Mouse (Mus musculus): Measurements from ENCODE around the gene Ano10.
A peak's percentile ranks its signal among the peaks of the same experiment; 100 is the strongest.

The Ano10 gene

DNA sequence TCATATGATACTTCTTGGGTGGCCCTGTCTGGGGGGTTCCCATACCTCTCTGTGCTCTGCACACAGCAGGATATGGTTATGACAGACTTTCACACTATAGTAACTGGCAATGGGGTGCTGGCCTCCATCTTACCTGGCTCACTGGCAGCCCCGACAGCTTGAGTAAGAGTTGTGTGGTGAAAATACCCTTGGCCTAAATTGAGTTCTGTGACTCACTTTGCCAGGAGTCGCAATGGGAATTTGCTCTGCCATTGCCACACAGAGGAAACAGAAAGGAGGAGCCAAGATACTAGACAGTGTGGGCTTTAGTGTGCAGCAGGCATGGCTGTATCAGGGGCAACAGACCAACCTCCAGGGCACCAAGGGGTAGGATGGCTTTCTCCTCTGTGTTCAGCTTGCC is 4.0 kb downstream of the Ano10 start:
- no peak for DNase-seq (ENCODE audit: low spot score)

DNA sequence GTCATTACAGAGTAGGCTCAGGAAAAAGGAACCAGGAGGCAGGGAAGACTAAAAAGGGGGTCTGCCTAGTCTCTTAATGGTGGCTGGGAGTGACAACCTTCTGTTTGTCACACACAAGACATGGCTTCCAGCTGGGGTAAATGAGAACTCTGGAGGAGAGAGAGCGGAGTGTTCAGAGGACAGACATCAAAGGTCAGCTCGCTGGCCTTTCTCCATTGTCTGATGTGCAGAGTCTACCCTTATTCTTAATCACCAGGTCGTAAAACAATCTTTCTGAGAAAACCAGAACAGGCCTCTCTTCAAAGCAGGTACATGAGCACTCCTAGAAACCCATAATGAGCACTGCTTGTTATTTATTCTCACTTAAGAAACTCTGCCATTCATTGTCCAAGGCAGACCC is 5.8 kb downstream of the Ano10 start:
- DNase-seq (ENCODE audit: low spot score): no peak

DNA sequence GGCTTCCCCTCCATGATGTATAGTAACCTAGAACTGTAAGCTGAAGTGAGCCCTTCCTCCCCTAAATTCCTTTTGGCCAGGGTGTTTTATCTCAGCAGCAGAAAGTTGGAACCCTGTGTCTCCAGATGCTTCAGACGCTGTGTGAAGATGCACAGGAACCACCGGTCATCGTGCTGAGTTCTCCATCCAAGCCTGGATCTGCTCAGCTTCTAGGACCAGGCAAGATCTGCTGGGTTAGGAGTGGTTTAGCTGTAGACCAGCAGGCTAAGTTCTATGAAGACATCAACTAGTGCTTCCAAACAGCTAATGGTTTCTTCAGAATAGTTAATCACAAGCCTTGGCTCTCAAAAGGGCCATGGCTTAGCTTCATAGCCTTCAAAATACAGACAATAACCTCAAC is 6.7 kb downstream of the Ano10 start:
- DNase-seq (ENCODE audit: low spot score): no peak

DNA sequence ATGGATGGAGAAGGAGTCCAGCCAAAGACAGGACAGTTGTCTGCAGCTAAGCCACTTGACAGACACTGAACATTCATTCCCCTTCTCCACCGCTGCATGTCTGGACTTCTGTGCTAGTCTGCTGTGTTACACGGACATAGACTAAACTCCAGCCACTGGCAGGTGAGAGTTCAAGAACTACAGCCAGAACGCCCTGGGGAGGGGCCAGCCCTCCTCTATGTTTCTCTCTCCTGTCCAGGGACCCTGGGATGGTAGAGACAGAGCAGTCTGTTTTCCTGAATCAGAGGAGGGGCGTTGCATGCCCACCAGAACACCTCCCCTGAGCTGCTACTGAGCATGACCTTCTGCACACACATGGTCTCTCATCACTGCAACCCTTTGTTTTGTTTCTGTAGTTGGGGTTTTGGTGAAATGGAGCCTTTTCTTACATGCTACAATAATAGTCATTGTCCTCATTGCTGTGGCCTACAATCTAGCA is 8.4 kb downstream of the Ano10 start:
- peak; percentile 18 for DNase-seq (ENCODE audit: low spot score)

DNA sequence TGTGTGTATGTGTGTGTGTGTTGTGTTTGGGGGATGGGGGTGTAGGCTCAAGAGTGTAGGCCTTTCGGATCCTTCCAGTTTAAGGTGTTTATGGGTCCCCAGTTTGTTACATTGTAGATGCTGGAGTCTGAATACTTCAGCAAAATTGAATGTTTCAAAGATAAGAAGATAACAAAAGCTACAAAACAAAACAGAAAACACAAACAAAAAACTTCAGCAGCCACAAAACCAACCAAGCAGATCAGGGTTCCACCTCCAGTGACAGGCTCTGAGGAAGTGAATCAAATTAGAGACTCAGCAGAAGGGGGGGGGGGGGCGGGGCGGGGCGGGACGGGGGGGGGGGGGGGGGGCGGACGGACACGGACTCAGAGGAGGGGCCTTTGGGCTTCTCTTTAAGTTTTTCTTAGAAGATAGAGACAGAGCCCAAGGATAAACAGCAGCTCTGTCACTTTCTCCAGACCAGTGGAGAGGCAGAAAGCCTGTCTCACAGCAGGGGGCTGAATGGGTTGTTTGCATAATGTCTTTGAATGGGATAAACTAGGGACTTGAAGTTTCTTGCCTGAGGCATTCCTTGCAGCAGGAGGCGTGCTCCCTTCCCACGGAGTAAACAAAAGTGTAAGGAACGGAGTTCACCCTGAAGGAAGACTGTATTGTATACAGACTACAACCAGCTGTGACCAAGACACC is 8.9 kb downstream of the Ano10 start:
- peak; percentile 68 for DNase-seq (ENCODE audit: low spot score)

DNA sequence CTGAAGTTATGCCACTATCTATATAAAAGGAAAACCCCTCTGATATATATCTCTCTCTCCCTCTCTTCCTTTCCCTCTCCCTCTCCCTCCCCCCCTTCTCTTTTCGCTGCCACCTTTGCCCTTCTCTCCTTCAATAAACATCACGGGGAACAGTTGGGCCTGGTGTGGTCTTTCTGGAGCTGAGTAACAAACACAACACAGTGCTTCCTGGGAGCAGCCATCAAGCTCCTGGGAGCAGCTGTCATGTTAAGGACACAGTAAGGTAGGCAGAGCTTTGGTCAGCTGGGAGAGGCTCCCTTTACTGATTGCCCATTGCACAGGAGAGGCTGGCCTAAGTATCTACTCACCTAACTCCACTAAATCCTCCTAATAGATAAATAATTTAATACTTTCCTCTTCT is 9.5 kb downstream of the Ano10 start:
- no peak for DNase-seq (ENCODE audit: low spot score)

DNA sequence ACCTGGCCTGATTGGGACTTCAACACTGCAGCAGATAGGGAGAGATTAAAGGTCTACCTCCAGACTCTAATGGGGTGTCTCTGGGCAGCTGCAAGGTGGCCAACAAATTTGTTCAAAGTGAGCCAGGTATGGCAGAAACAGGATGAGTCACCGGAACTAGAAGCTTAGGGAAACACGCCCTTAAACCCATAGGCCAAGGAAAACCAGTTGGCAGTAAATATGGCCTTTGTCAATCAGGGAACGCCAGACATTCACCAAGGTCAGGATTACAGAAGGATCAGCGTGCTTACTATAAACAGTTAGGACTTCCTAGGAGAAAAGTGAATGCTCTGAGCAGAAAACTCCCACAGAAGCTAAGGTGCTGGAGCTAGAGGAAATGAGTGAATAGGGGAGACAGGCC is 13.2 kb downstream of the Ano10 start:
- no peak for DNase-seq (ENCODE audit: low spot score)

DNA sequence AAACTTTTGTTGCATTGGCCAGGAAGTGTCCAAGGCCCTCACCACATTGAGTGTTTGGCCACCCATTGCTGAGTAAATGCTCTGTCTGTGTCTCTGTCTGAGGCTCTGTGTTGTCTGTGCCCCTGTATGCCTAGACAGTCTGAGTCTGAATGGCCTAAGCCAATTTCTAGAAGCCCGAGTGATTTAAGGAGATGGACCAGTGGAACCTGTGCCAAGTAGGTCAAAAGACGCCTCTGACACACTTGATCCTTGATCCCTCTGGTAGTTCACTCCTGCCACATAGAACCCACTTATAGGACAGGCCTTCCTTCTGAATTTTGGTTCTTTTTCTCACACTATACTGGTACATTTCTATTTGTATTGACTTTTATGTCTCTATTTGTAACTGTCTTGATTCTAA is 17.6 kb downstream of the Ano10 start:
- no peak for DNase-seq (ENCODE audit: low spot score)

DNA sequence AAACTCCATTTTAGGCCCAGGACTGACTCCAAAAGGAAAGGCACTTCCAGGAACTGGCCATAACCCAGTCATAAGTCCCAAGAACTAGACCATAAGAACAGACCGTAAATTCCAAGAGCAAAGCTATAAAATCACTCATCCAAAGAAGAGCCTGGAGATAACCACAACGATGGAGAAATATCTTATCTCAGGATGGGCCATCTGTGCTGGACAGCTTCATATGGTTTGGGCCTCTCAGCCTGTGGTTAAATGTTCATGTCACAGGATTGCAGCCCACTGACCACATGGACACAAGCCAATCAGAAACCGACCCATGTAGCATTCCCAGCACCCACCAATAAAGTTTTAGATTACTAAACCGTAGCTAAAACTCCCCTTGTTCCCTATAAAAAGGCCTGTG is 18.1 kb downstream of the Ano10 start:
- DNase-seq (ENCODE audit: low spot score): no peak

DNA sequence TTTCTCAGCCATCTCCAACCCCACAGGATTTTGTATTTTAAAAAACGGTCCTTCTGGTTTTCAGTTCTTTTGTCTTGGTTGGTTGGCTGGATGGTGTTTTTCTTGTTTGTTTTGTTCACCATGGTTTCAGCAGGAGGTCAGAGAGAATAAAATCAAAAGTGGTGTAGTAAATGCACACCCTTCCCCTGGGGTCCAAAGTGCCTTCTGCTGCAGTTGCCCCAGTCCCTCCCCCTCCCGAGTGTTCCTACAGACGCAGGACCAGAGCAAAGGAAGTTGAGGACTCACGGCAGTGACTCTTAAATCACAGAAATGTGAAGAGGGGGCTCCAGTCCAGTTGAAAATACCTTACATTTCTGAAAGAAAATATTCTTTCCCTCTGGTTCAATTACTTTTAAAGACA is 19.9 kb downstream of the Ano10 start:
- no peak for DNase-seq (ENCODE audit: low spot score)

DNA sequence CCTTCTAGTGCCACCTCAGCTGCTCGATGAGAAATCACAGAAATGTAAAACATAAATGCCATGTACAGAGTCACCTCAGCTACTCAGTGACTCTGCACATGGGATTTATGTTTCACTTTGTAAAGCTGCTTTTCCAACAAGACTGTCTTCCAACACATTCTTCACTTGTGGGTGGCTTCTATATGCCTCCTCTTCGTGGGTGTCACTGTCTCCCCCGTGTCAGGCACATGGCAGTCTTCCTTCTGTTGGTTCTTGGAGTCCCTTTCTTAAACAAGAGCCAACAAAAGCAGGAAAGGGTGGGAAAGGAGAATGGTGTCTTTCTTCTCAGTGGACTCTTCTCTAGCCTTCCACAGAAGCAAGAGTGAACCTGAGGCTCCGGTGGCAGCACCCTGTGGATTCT is 20.3 kb downstream of the Ano10 start:
- DNase-seq (ENCODE audit: low spot score): no peak

DNA sequence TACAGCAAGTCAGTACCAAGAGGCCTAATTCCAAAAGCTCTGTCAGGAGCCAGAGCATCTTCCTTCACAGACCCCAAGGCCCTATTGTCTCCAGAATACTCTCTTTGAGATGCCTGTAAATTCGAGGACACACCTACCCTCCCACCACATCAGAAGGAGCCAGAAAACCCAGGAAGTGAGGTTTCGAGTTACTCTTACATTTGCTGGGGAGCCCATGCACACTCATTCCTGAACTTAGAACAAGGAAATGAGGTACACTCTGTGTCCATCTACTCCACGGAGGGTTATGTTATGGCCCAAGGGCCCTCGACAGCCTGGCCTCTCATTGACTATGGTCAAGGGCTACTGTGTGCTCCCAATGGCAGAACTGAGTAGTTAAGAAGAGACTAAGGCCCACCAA is 22.4 kb downstream of the Ano10 start:
- no peak for DNase-seq (ENCODE audit: low spot score)

DNA sequence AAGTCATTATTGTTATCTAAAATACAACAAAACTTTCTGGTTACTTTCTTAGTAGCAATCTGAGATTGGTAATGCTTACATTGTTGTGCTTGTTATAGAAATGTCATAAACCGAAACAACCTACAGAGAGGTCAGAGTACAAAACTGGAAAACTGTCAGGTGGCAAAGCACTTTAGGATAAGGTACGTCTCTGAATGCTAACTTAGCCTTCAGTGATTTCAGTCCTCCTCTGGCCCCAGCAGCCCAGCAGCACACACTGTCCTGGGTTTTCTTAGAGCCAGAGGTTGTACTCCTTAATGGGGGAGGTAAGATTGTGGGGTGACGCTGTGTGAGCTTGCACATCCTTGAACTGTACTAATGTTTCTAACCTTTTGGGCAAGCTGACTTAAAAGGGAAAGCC is 22.9 kb downstream of the Ano10 start:
- DNase-seq (ENCODE audit: low spot score): no peak

DNA sequence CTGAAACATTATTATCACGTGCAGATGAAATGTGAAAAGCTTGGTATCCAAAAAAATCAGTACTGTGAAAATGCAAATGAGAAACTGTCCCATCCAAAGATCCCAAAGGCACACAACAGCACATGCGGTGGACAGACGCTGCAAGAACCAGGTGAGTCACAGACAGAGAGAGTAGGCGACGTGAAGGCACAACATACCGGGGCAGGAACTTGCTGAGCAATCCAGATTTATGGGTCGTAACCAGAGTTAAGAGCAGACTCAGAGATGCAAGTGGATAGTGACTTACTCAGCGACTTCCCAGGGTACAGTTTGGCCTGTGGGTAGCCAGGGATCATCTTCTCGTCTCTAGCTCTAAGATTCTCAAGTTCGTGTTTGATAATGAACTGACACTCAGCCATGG is 23.3 kb downstream of the Ano10 start:
- no peak for DNase-seq (ENCODE audit: low spot score)

DNA sequence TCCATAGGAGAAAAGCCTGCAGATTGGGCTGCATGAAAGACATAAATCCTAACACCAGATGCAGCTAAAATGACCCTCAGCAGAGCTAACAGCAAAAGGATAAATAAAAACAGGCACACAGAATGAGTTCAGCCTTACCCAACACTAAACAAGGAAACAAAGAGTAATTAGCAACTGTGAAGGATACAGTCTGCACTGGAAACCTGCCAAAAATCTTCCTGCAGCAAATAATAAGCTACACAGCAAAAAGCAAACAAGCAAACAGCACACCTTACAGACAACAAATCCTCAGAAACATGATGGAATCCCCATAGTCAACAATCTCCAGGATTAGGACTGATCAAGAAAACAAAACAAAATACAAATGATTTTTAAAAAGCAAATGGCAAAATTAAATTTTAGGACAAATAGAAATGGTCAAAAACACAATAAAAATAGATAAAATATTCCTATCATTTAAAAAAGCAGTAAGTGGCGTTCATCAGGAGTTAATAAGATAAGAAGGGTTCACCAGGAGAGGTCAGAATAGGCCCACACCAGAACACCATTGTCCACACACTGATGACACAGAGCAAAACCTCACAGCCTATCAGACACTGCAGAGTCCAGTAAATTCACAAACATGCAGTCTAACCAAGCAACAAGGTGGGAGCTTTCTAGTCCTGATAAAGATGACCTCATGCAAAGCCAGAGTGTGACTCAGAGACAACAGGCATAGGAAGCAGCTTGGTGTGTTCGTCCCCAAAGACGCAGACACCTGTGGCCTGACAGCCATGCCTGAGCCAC is 24.8 kb downstream of the Ano10 start:
- no peak for DNase-seq (ENCODE audit: low spot score)

DNA sequence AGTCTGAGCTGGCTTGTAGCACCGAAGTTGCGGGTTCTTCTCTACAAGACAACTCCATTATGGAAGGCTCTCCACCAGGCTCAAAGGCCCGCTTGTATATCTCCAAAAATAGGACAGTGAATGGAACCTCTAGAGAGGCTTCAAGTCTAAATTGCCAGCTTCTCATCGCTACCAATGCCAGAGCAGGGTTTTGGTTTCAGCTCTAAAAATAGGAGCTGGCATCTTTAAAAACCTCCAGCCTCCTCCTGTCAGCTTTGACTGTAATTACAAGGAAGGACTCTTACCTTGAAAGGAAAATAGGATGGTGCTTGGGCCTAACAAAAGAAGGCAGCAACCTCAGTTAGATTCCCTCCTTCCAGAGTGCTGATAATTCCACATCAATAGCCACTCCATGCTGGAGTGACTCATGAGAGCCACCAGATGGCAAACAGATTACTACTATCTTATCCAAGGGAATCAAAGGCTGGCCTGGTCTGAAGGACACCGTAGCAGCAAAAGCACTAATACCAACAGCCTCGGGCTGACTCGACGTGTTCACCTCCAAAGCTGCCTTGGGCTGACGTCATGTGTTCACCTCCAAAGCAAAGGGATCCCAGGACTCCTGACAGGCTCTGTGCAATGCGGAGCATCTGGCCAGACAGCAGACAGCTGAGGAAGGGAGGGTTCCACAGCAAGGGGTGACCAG is 28.6 kb downstream of the Ano10 start:
- peak; percentile 37 for DNase-seq (ENCODE audit: low spot score)

DNA sequence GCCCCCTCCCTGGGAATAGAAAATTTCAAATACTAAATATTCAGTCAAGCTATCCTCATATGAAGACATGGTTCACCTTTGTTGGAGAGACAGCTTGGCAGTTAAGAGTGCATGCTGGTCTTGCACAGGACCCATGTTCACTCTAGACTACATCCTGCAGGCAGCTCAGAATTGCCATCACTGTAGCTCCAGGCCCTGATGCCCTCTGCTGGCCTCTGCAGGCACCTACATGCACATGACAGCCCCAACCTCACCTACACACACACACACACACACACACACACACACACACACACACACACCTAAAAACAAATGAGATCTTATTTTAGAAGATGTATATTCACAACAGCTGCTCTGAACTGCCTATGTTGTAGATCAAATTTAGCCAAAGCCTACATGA is 31.1 kb downstream of the Ano10 start:
- no peak for DNase-seq (ENCODE audit: low spot score)

DNA sequence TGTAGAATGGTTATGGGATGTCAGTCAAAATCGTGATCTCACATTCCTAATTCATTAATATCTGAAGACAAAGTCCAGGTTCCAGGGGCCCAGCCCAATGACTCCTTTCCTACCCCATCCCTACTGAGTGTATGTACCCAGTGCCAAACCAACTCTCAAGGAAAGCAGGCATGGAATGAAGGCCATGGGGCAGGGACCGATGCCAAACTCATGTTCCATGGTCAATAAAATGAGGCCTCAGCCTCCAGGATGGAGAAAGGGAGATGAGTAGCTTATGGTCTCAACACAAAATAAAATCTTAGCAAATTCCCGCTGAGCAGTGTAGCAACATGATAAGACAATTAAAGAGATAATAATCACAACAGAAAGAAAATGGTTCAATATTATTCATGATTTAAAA is 39.8 kb downstream of the Ano10 start:
- DNase-seq (ENCODE audit: low spot score): no peak

DNA sequence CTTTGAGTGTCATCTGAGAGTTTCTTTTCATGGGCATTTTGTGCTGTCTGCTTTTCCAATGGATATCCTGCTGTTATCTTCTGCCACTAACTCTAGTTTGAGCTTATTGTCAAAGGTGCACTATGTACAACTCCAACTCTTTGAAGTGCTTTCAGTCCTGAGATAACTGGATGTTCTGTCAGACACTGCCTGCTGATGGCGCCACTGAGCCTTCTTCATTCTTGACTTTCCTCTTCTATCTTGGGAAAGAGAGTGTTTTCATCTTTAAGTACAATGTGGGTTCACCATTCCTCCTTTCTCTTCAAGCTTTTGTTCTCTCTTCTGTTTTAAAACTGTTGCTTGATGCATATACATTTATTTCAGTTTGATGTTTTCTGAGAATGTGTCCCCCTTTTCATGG is 42.1 kb downstream of the Ano10 start:
- DNase-seq (ENCODE audit: low spot score): no peak

DNA sequence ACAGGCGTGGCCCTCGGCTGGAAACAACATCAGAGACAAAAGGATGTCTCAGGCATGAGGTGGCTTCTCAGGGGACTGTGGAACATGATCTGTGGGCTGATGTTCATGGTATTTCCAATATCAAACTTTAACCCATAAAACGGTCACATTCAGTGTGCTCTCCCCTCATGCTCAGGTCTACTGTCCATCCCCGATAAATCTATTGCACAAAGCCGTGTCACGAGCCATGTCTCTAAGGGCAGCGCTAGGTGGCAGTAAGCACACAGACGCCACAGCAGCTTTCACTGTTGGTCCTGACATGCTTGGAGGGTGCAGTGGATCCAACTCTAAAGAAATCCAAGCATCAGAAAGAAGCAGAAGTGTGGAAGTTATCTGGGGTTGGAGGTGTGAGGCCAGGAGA is 46.1 kb downstream of the Ano10 start:
- peak; percentile 72 for DNase-seq (ENCODE audit: low spot score)

DNA sequence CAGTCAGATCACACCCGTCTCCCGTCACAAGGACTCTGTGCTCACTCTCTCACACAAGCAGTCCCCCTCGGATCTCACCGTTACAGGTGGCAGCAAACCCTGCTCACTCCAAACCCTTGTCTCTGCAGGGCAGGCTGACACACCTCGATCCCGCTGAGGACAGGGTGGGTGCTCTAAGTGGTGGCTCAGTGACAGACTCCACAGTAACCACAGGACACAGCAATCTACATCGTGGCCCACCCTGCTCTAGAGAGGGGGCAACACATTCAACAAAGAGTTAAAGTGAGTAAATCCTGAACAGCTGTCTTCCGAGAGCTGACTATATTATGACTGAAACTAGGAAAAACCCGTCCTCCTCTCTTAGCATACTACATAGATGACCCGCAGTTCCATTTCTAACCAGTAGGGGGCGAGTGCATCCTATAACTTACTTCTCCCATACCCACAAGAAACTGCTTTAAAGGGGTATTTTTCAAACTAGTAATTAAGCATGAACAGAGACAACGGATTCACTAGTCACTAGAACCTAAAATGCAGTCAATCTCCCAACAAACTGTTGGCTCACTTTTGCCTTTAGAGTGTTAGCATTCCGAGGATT is 46.7 kb downstream of the Ano10 start:
- peak; percentile 89 for DNase-seq (ENCODE audit: low spot score)

DNA sequence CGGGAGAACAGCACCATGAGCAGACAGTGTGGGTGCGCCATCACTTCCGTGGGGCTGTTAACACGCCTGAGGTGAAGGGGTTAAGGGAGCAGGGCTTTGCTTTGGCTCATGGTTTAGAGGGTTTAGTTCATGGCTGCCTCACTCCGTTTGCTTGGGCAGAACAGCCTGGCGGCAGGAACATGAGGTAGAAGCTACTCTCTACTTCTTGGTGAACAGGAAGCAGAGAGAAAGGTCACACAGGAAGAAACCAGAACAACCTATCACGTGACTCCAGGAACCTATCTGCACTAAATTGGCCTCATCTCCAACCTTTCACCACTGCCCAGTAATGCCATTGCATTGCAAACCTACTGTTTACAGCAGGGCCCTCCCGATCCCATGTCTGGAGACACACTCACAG is 48.3 kb downstream of the Ano10 start:
- DNase-seq (ENCODE audit: low spot score): no peak

DNA sequence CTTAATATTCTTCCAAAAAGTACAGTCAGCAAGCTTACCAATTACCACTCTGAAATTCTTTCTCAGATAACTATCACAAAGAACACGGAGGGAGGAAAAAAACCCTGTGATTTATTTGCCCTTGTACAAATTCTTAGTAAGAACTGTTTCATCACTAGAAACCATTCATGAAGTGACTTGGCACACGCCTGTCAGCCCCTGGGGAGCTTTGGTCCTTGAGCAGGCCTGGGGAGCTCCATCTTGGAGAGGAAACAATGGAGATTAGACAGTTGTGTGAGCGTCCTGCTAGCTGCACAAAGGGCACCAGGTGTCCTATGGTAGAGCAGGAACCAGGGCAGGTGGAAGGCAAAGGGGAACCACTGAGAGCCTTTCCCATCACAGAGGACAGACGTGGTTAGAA is 48.8 kb downstream of the Ano10 start:
- DNase-seq (ENCODE audit: low spot score): no peak

Data from retina, embryonic 14.5 days (tissue).